Mouse (Mus musculus) spleen, postnatal 14 days (tissue): Measurements from ENCODE around the gene Gm10518.
"Not testable (repeated sequence)": the region's sequence is repeated elsewhere in the genome, so short reads cannot be mapped to it uniquely, and the experiment has no call there.

Experiments used
- DNase-seq, 2 experiments: peaks; one replicate each; pipeline ENCODE4 v3.0.0; 2021 to 2022; ENCODE audit warnings: low spot score in 2 of 2

Gm10518 gene

GRCm38 (mm10) chr1:179802610-179803512 lies at the start of gene Gm10518:
Gene Gm10518, plus strand, starts transcription at chr1:179803376.
- DNase-seq: peak; percentile 49 to 56

GRCm38 (mm10) chr1:179756477-179756876 lies 46.7 kb upstream of the Gm10518 start:
- DNase-seq: no peak

- DNase-seq: no peak
These were observed 43.1 kb upstream of the Gm10518 start for GRCm38 (mm10) chr1:179760086-179760485.

GRCm38 (mm10) chr1:179760553-179760952 lies 42.6 kb upstream of the Gm10518 start:
- no peak for DNase-seq

- DNase-seq: no peak
These were observed 26.3 kb upstream of the Gm10518 start for GRCm38 (mm10) chr1:179776831-179777230.

- DNase-seq: no peak
These were observed 19.1 kb upstream of the Gm10518 start for GRCm38 (mm10) chr1:179784098-179784497.

- DNase-seq: no peak
These were observed 17.7 kb upstream of the Gm10518 start for GRCm38 (mm10) chr1:179785502-179785901.

- DNase-seq: no peak
These were observed 15.9 kb upstream of the Gm10518 start for GRCm38 (mm10) chr1:179787281-179787680.

- no peak for DNase-seq
These were observed 4.4 kb upstream of the Gm10518 start for GRCm38 (mm10) chr1:179798794-179799193.

- peak; percentile 86 to 91 for DNase-seq
These were observed 450 bp downstream of the Gm10518 start, which contains the start of gene Ahctf1 for GRCm38 (mm10) chr1:179803513-179804139. Gene Ahctf1, minus strand, starts transcription at chr1:179803680.

- peak in 1 of 2 experiments; percentile 5 for DNase-seq
These were observed 1.1 kb downstream of the Gm10518 start for GRCm38 (mm10) chr1:179804140-179804881.

- no peak for DNase-seq
These were observed 2.6 kb downstream of the Gm10518 start for GRCm38 (mm10) chr1:179805751-179806150.

- no peak for DNase-seq
These were observed 4.3 kb downstream of the Gm10518 start for GRCm38 (mm10) chr1:179807468-179807867.

- no peak for DNase-seq
These were observed 5.1 kb downstream of the Gm10518 start for GRCm38 (mm10) chr1:179808300-179808699.

- no peak for DNase-seq
These were observed 10.2 kb downstream of the Gm10518 start for GRCm38 (mm10) chr1:179813385-179813784.

- DNase-seq: no peak
These were observed 11.4 kb downstream of the Gm10518 start for GRCm38 (mm10) chr1:179814616-179815015.

- DNase-seq: not testable (repeated sequence)
These were observed 15.5 kb downstream of the Gm10518 start for GRCm38 (mm10) chr1:179818490-179819278.

GRCm38 (mm10) chr1:179824549-179824948 lies 21.4 kb downstream of the Gm10518 start:
- no peak for DNase-seq

- no peak for DNase-seq
These were observed 24.9 kb downstream of the Gm10518 start for GRCm38 (mm10) chr1:179828051-179828450.

GRCm38 (mm10) chr1:179828900-179829299 lies 25.7 kb downstream of the Gm10518 start:
- DNase-seq: no peak

- no peak for DNase-seq
These were observed 29.6 kb downstream of the Gm10518 start for GRCm38 (mm10) chr1:179832710-179833240.
